Mouse (Mus musculus) lung, embryonic 14.5 days (tissue): ENCODE measurements around the gene Slc35f6. TPM values are rescaled to one million over a fixed set of nuclear protein-coding genes. Genes with fewer than 3 reads are reported as not detected.

ENCODE experiments used
- ATAC-seq: fragments of 200-750 bp; cut with Nextera tagmentation; 2 replicates; pipeline ENCODE4 v1.8.0; 2017; ENCODE audit warnings: mild to moderate bottlenecking, moderate TSS enrichment, moderate library complexity; ENCODE audit not compliant: insufficient read depth
- DNase-seq: peaks from one replicate; pipeline ENCODE4 v3.0.0-alpha.2; 2015
- H3K27ac ChIP-seq: fragments of 300-500 bp; sonication (generic); 2 replicates; pipeline ENCODE4 v1.5.1; 2014; ENCODE audit warnings: low read depth, mild to moderate bottlenecking, moderate library complexity
- H3K27me3 ChIP-seq: fragments of 300-500 bp; sonication (generic); 2 replicates; pipeline ENCODE4 v1.6.1; 2014; ENCODE audit warnings: low read length, control low read depth; ENCODE audit not compliant: insufficient read depth
- H3K36me3 ChIP-seq: fragments of 300-500 bp; sonication (generic); 2 replicates; pipeline ENCODE4 v1.6.1; 2014; ENCODE audit warnings: control low read depth; ENCODE audit not compliant: insufficient read depth
- H3K4me1 ChIP-seq: fragments of 300-500 bp; sonication (generic); 2 replicates; pipeline ENCODE4 v1.6.1; 2014; ENCODE audit warnings: antibody characterized with exemption, control low read depth; ENCODE audit not compliant: insufficient read depth
- H3K4me2 ChIP-seq: fragments of 300-500 bp; sonication (generic); 2 replicates; pipeline ENCODE4 v1.6.1; 2014; ENCODE audit warnings: mild to moderate bottlenecking
- H3K4me3 ChIP-seq: fragments of 300-500 bp; sonication (generic); 2 replicates; pipeline ENCODE4 v1.5.1; 2014; ENCODE audit warnings: low read depth, low read length
- H3K9ac ChIP-seq: fragments of 300-500 bp; sonication (generic); 2 replicates; pipeline ENCODE4 v1.6.1; 2014
- H3K9me3 ChIP-seq: fragments of 300-500 bp; sonication (generic); 2 replicates; pipeline ENCODE4 v1.6.1; 2016; ENCODE audit warnings: low read depth, low read length, control low read depth
- CTCF ChIP-seq: IDR thresholded peaks from 2 replicates; pipeline ENCODE4 v1.5.1; 2016; ENCODE audit warnings: antibody characterized with exemption, low read depth
- WGBS: fragments of 180-500 bp; shearing (Covaris S2); extraction: QIAGEN DNeasy Blood & Tissue Kit; methylation state at CpG from one replicate; pipeline ENCODE4 v1.1.7; 2014; 5-methylcytosine and 5-hydroxymethylcytosine counted together
- polyA plus RNA-seq: library from polyadenylated mRNA; unstranded; fragments of >200 nt; fragmentation: Nextera tagmentation; extraction: Ambion mirVana; gene quantifications from 2 replicates; pipeline ENCODE4 v1.2.1, GENCODE M21; 2014

Slc35f6 gene
- polyA plus RNA-seq, 1 experiment from 2014 or later, result 27.6 TPM

GRCm38 (mm10) chr5:30624908-30625307, 22.8 kb upstream of the Slc35f6 start:
- Histone ChIP-seq H3K4me2 (no peak overlapping the region), H3K27ac (peak overlapping the region; percentile 16; the same call in 1 of the 2 replicates), H3K36me3 (no peaks in the 10 kb centered on the region), H3K9ac (no peak overlapping the region), H3K4me3 (no peak overlapping the region), H3K27me3 (peaks cover 15% of the 10 kb centered on the region), H3K9me3 (no peaks in the 10 kb centered on the region), H3K4me1 (peaks cover 20% of the 10 kb centered on the region)
- ATAC-seq (peak; percentile 15; the same call in 1 of the 2 replicates), DNase-seq (peak; percentile 70)
- WGBS, result 20% methylated on average over 4 of the region's 4 CpGs
- TF ChIP-seq CTCF, result no peak

GRCm38 (mm10) chr5:30625379-30625778, 22.4 kb upstream of the Slc35f6 start:
- no peak for ATAC-seq
- no peak overlapping the region for H3K27ac ChIP-seq
- H3K27me3 ChIP-seq, result peaks cover 15% of the 10 kb centered on the region
- H3K9me3 ChIP-seq, result no peaks in the 10 kb centered on the region
- peaks cover 20% of the 10 kb centered on the region for H3K4me1 ChIP-seq
- no peak for DNase-seq
- WGBS, result 51% methylated on average over 3 of the region's 3 CpGs
- no peak overlapping the region for H3K4me2 ChIP-seq
- no peak for TF ChIP-seq CTCF
- no peak overlapping the region for H3K9ac ChIP-seq
- no peaks in the 10 kb centered on the region for H3K36me3 ChIP-seq
- no peak overlapping the region for H3K4me3 ChIP-seq

- no peak for DNase-seq
- whole genome bisulfite sequencing, result 74% methylated on average over 8 of the region's 8 CpGs
- H3K9ac ChIP-seq, result no peak overlapping the region
- no peak for TF ChIP-seq CTCF
- H3K27ac ChIP-seq, result no peak overlapping the region
- no peak overlapping the region for H3K4me3 ChIP-seq
- no peak for ATAC-seq
- no peak overlapping the region for H3K4me2 ChIP-seq
- H3K36me3 ChIP-seq, result no peaks in the 10 kb centered on the region
- H3K9me3 ChIP-seq, result no peaks in the 10 kb centered on the region
- peaks cover 11% of the 10 kb centered on the region for H3K27me3 ChIP-seq
- H3K4me1 ChIP-seq, result peaks cover 20% of the 10 kb centered on the region
These were observed 21.2 kb upstream of the Slc35f6 start for GRCm38 (mm10) chr5:30626331-30627105.

- no peak overlapping the region for H3K27ac ChIP-seq
- no peak overlapping the region for H3K4me2 ChIP-seq
- peaks cover 11% of the 10 kb centered on the region for H3K4me1 ChIP-seq
- no peak overlapping the region for H3K4me3 ChIP-seq
- TF ChIP-seq CTCF, result no peak
- no peaks in the 10 kb centered on the region for H3K27me3 ChIP-seq
- H3K36me3 ChIP-seq, result no peaks in the 10 kb centered on the region
- H3K9me3 ChIP-seq, result no peaks in the 10 kb centered on the region
- ATAC-seq (no peak), DNase-seq (no peak)
- H3K9ac ChIP-seq, result no peak overlapping the region
- 71% methylated on average over 3 of the region's 3 CpGs for WGBS
These were observed 19.2 kb upstream of the Slc35f6 start for GRCm38 (mm10) chr5:30628511-30628910.

GRCm38 (mm10) chr5:30630401-30630800, 17.3 kb upstream of the Slc35f6 start:
- Histone ChIP-seq H3K27ac (no peak overlapping the region), H3K36me3 (no peaks in the 10 kb centered on the region), H3K4me2 (no peak overlapping the region), H3K27me3 (no peaks in the 10 kb centered on the region), H3K9ac (no peak overlapping the region), H3K9me3 (no peaks in the 10 kb centered on the region), H3K4me1 (no peaks in the 10 kb centered on the region), H3K4me3 (no peak overlapping the region)
- DNase-seq (no peak), ATAC-seq (no peak)
- WGBS, result 71% methylated on average over 6 of the region's 6 CpGs
- TF ChIP-seq CTCF, result no peak

GRCm38 (mm10) chr5:30632134-30632533, 15.6 kb upstream of the Slc35f6 start:
- Histone ChIP-seq H3K27me3 (no peaks in the 10 kb centered on the region), H3K4me1 (no peaks in the 10 kb centered on the region), H3K4me3 (no peak overlapping the region), H3K9ac (no peak overlapping the region), H3K36me3 (no peaks in the 10 kb centered on the region), H3K4me2 (no peak overlapping the region), H3K9me3 (no peaks in the 10 kb centered on the region), H3K27ac (no peak overlapping the region)
- 29% methylated on average over 1 of the region's 1 CpGs for WGBS
- ATAC-seq, result no peak
- no peak for TF ChIP-seq CTCF
- no peak for DNase-seq

GRCm38 (mm10) chr5:30636994-30637393, 10.7 kb upstream of the Slc35f6 start:
- no peak overlapping the region for H3K27ac ChIP-seq
- ATAC-seq (no peak), DNase-seq (peak; percentile 51)
- H3K4me3 ChIP-seq, result no peak overlapping the region
- 33% methylated on average over 7 of the region's 7 CpGs for WGBS
- no peaks in the 10 kb centered on the region for H3K9me3 ChIP-seq
- no peak overlapping the region for H3K9ac ChIP-seq
- H3K36me3 ChIP-seq, result no peaks in the 10 kb centered on the region
- H3K4me2 ChIP-seq, result no peak overlapping the region
- TF ChIP-seq CTCF, result no peak
- H3K4me1 ChIP-seq, result no peaks in the 10 kb centered on the region
- no peaks in the 10 kb centered on the region for H3K27me3 ChIP-seq
